Mouse (Mus musculus): ENCODE results near the gene Fam222a. TPM values are rescaled to one million over a fixed set of nuclear protein-coding genes. Genes with fewer than 3 reads are reported as not detected.

Gene Fam222a
- polyA plus RNA-seq, 1 experiment from 2014 or later = 5.1 TPM

GRCm38 (mm10) chr5:114653656-114654437 lies 86.0 kb downstream of the Fam222a start:
- no peaks in the 10 kb centered on the region for H3K9me3 ChIP-seq
- peaks cover 19% of the 10 kb centered on the region for H3K4me1 ChIP-seq (replicated peaks)
- H3K4me2 ChIP-seq (replicated peaks) = no peak overlapping the region
- 67% methylated on average over 12 of the region's 15 CpGs for WGBS
- H3K4me3 ChIP-seq (replicated peaks) = no peak overlapping the region
- H3K27me3 ChIP-seq (replicated peaks) = peaks cover 30% of the 10 kb centered on the region
- no peak overlapping the region for H3K9ac ChIP-seq
- ATAC-seq = no peak
- H3K27ac ChIP-seq = no peak overlapping the region
- H3K36me3 ChIP-seq = no peaks in the 10 kb centered on the region

- no peak overlapping the region for H3K4me2 ChIP-seq (replicated peaks)
- H3K9ac ChIP-seq = no peak overlapping the region
- no peak overlapping the region for H3K4me3 ChIP-seq (replicated peaks)
- H3K9me3 ChIP-seq = no peaks in the 10 kb centered on the region
- H3K27ac ChIP-seq = no peak overlapping the region
- peaks cover 35% of the 10 kb centered on the region for H3K27me3 ChIP-seq (replicated peaks)
- no peak for ATAC-seq
- H3K4me1 ChIP-seq (replicated peaks) = peaks cover 18% of the 10 kb centered on the region
- H3K36me3 ChIP-seq = no peaks in the 10 kb centered on the region
- WGBS = 84% methylated on average over 5 of the region's 5 CpGs
Measured at GRCm38 (mm10) chr5:114655721-114656120, 87.9 kb downstream of the Fam222a start.

GRCm38 (mm10) chr5:114656305-114656704 lies 88.5 kb downstream of the Fam222a start:
- H3K9ac ChIP-seq = no peak overlapping the region
- no peak for ATAC-seq
- H3K27ac ChIP-seq = no peak overlapping the region
- no peaks in the 10 kb centered on the region for H3K9me3 ChIP-seq
- peaks cover 12% of the 10 kb centered on the region for H3K4me1 ChIP-seq (replicated peaks)
- H3K36me3 ChIP-seq = no peaks in the 10 kb centered on the region
- no peak overlapping the region for H3K4me3 ChIP-seq (replicated peaks)
- H3K27me3 ChIP-seq (replicated peaks) = peaks cover 35% of the 10 kb centered on the region
- 83% methylated on average over 7 of the region's 7 CpGs for WGBS
- no peak overlapping the region for H3K4me2 ChIP-seq (replicated peaks)

GRCm38 (mm10) chr5:114657426-114657825 lies 89.6 kb downstream of the Fam222a start:
- H3K4me2 ChIP-seq (replicated peaks) = peak overlapping the region; percentile 98
- no peaks in the 10 kb centered on the region for H3K9me3 ChIP-seq
- ATAC-seq = no peak
- no peak overlapping the region for H3K27ac ChIP-seq
- WGBS = 42% methylated on average over 10 of the region's 10 CpGs
- H3K9ac ChIP-seq = no peak overlapping the region
- H3K36me3 ChIP-seq = no peaks in the 10 kb centered on the region
- peaks cover 35% of the 10 kb centered on the region for H3K27me3 ChIP-seq (replicated peaks)
- H3K4me1 ChIP-seq (replicated peaks) = peaks cover 12% of the 10 kb centered on the region
- H3K4me3 ChIP-seq (replicated peaks) = peak overlapping the region; percentile 51; the same call in 1 of the 2 replicates

- peak within 1 kb of the TSS; percentile 98 for H3K4me2 ChIP-seq (replicated peaks)
- peak; percentile 57 for ATAC-seq
- H3K4me1 ChIP-seq (replicated peaks) = peaks cover 15% of the 10 kb centered on the region
- H3K9me3 ChIP-seq = no peaks in the 10 kb centered on the region
- no peak within 1 kb of the TSS for H3K27ac ChIP-seq
- H3K4me3 ChIP-seq (replicated peaks) = peak within 1 kb of the TSS; percentile 51
- H3K27me3 ChIP-seq (replicated peaks) = peaks cover 35% of the 10 kb centered on the region
- H3K36me3 ChIP-seq = no peaks in the 10 kb centered on the region
- peak within 1 kb of the TSS; percentile 56 for H3K9ac ChIP-seq
- 1% methylated on average over 45 of the region's 47 CpGs for WGBS
Measured at GRCm38 (mm10) chr5:114658255-114658654, 90.4 kb downstream of the Fam222a start, which contains the start of gene Trpv4. TSS of gene Trpv4 (minus strand) at chr5:114658421.

GRCm38 (mm10) chr5:114661029-114661428 lies 93.2 kb downstream of the Fam222a start:
- WGBS = 61% methylated on average over 6 of the region's 6 CpGs
- no peak for ATAC-seq

More at GRCm38 (mm10) chr5:114661029-114661428, 93.2 kb downstream of the Fam222a start:
- Histone ChIP-seq H3K27ac (no peak overlapping the region), H3K27me3 (replicated peaks) (peaks cover 30% of the 10 kb centered on the region), H3K36me3 (no peaks in the 10 kb centered on the region), H3K4me2 (replicated peaks) (no peak overlapping the region), H3K4me1 (replicated peaks) (peaks cover 19% of the 10 kb centered on the region), H3K9ac (no peak overlapping the region), H3K9me3 (no peaks in the 10 kb centered on the region), H3K4me3 (replicated peaks) (no peak overlapping the region)

Other genes starting within 250 kb of the Fam222a start
- 116 and 119 TPM in 2 replicates for gene Kctd10, start 187.5 kb upstream of the Fam222a start, polyA plus RNA-seq (2015; fragmentation: Nextera tagmentation; extraction: Ambion mirVana)
- 35.7 and 39.3 TPM in 2 replicates for gene Ube3b, start 187.4 kb upstream of the Fam222a start, polyA plus RNA-seq (2015; fragmentation: Nextera tagmentation; extraction: Ambion mirVana)
- 31.5 and 33.7 TPM in 2 replicates for gene Mmab, start 124.0 kb upstream of the Fam222a start, polyA plus RNA-seq (2015; fragmentation: Nextera tagmentation; extraction: Ambion mirVana)
- 59.8 and 63.5 TPM in 2 replicates for gene Mvk, start 123.7 kb upstream of the Fam222a start, polyA plus RNA-seq (2015; fragmentation: Nextera tagmentation; extraction: Ambion mirVana)
- gene Trpv4, start 90.4 kb downstream of the Fam222a start, polyA plus RNA-seq (2015; fragmentation: Nextera tagmentation; extraction: Ambion mirVana) = 0.92 and 1.0 TPM in 2 replicates
- gene Gltp, start 123.0 kb downstream of the Fam222a start, polyA plus RNA-seq (2015; fragmentation: Nextera tagmentation; extraction: Ambion mirVana) = 99.7 and 103 TPM in 2 replicates
- 9.2 and 10.5 TPM in 2 replicates for gene Tchp, start 139.7 kb downstream of the Fam222a start, polyA plus RNA-seq (2015; fragmentation: Nextera tagmentation; extraction: Ambion mirVana)
- 55.1 and 55.3 TPM in 2 replicates for gene Ankrd13a, start 206.7 kb downstream of the Fam222a start, polyA plus RNA-seq (2015; fragmentation: Nextera tagmentation; extraction: Ambion mirVana)
- gene Git2, start 207.5 kb downstream of the Fam222a start, polyA plus RNA-seq (2015; fragmentation: Nextera tagmentation; extraction: Ambion mirVana) = 30.7 and 31.7 TPM in 2 replicates

Data from intestine, embryonic 15.5 days (tissue).